Mouse (Mus musculus) heart, adult 2 months (tissue): ENCODE measurements at regions not wholly inside any gene's neighbourhood (a gene's known extent, or its start where the extent isn't known, plus 50 kb on each side); places are given as distances from the start of the nearest gene placed in this dataset.

Experiments used
- CTCF ChIP-seq: fragments of 200-600 bp; IDR thresholded peaks from 2 replicates; pipeline ENCODE4 v1.8.1; 2022; ENCODE audit warnings: antibody characterized with exemption, mild to moderate bottlenecking, moderate library complexity
- POLR2A ChIP-seq: fragments of 200-500 bp; IDR thresholded peaks from 2 replicates; pipeline ENCODE4 v1.6.1; 2011; ENCODE audit warnings: mild to moderate bottlenecking, low read depth, low read length, control low read depth; ENCODE audit not compliant: insufficient read depth

DNA sequence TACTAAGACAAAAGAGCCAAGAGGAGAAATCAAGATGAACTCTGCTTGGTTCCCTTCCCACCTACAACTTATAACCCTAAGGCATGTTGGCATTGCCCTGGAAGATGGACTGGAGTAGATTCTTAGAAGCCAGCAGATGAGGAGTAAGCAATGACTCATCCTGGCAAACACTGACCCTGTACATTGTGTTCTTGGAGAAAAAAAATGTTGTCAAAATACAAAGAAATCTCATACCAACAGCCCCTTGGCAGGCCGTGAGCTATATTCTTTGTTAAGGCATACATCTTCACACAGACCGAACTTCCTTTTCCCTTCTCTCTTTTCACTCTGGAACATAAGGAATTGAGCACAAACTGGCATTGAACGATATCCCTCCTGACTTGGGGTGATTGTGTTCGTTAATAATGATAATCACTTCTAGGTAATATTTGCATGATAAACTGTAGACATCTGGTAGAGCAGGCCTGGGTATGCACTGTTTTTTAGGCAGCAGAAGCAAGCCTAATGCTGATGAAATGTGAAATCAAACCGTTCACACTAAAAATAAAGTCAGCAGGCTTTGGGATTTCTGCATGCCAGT lies 787.7 kb downstream of the Tmem114 start:
- no peak for TF ChIP-seq CTCF
- no peak for TF ChIP-seq POLR2A
